Mouse (Mus musculus) heart, embryonic 15.5 days (tissue): ENCODE data around the gene Auh. TPM values are rescaled to one million over a fixed set of nuclear protein-coding genes. Genes with fewer than 3 reads are reported as not detected.

Source experiments
- ATAC-seq: fragments of 200-750 bp; cut with Nextera tagmentation; replicated peaks from 2 replicates; pipeline ENCODE4 v1.8.0; 2017; ENCODE audit warnings: low read depth, moderate TSS enrichment; ENCODE audit not compliant: insufficient number of reproducible peaks, insufficient read depth, low FRiP score
- H3K27ac ChIP-seq: fragments of 300-500 bp; sonication (generic); 2 replicates; pipeline ENCODE4 v1.5.1; 2015; ENCODE audit warnings: mild to moderate bottlenecking, inconsistent platforms
- H3K27me3 ChIP-seq: fragments of 300-500 bp; sonication (generic); 2 replicates; pipeline ENCODE4 v1.6.1; 2015; ENCODE audit warnings: inconsistent platforms
- H3K36me3 ChIP-seq: fragments of 300-500 bp; sonication (generic); 2 replicates; pipeline ENCODE4 v1.6.1; 2015; ENCODE audit warnings: mild to moderate bottlenecking, inconsistent platforms
- H3K4me1 ChIP-seq: fragments of 300-500 bp; sonication (generic); replicated peaks from 2 replicates; pipeline ENCODE4 v1.6.1; 2015; ENCODE audit warnings: inconsistent platforms
- H3K4me2 ChIP-seq: fragments of 300-500 bp; sonication (generic); 2 replicates; pipeline ENCODE4 v1.6.1; 2015; ENCODE audit warnings: inconsistent platforms, mild to moderate bottlenecking, moderate library complexity
- H3K4me3 ChIP-seq: fragments of 300-500 bp; sonication (generic); 2 replicates; pipeline ENCODE4 v1.5.1; 2015; ENCODE audit warnings: mild to moderate bottlenecking, inconsistent platforms
- H3K9ac ChIP-seq: fragments of 300-500 bp; sonication (generic); 2 replicates; pipeline ENCODE4 v1.6.1; 2015; ENCODE audit warnings: mild to moderate bottlenecking, inconsistent platforms
- H3K9me3 ChIP-seq: fragments of 300-500 bp; sonication (generic); replicated peaks from 2 replicates; pipeline ENCODE4 v1.6.1; 2016; ENCODE audit warnings: inconsistent platforms
- WGBS: fragments of 180-500 bp; shearing (Covaris S2); methylation state at CpG from one replicate; pipeline ENCODE4 v1.1.7; 2015; ENCODE audit warnings: mixed read lengths; 5-methylcytosine and 5-hydroxymethylcytosine counted together
- polyA plus RNA-seq: library from polyadenylated mRNA; unstranded; fragments of >200 nt; fragmentation: Nextera tagmentation; extraction: Ambion mirVana; gene quantifications from 2 replicates; pipeline ENCODE4 v1.2.1, GENCODE M21; 2015

Auh gene
- polyA plus RNA-seq, 1 experiment from 2014 or later: 53.8 TPM

GRCm38 (mm10) chr13:52851886-52852285 is 77.6 kb downstream of the Auh start:
- 78% methylated on average over 4 of the region's 4 CpGs for WGBS
- Histone ChIP-seq H3K4me2 (no peak overlapping the region), H3K27ac (no peak overlapping the region), H3K4me1 (peaks cover 15% of the 10 kb centered on the region), H3K9ac (no peak overlapping the region), H3K4me3 (no peak overlapping the region), H3K9me3 (no peaks in the 10 kb centered on the region), H3K36me3 (no peaks in the 10 kb centered on the region), H3K27me3 (no peaks in the 10 kb centered on the region)
- ATAC-seq: no peak

DNA sequence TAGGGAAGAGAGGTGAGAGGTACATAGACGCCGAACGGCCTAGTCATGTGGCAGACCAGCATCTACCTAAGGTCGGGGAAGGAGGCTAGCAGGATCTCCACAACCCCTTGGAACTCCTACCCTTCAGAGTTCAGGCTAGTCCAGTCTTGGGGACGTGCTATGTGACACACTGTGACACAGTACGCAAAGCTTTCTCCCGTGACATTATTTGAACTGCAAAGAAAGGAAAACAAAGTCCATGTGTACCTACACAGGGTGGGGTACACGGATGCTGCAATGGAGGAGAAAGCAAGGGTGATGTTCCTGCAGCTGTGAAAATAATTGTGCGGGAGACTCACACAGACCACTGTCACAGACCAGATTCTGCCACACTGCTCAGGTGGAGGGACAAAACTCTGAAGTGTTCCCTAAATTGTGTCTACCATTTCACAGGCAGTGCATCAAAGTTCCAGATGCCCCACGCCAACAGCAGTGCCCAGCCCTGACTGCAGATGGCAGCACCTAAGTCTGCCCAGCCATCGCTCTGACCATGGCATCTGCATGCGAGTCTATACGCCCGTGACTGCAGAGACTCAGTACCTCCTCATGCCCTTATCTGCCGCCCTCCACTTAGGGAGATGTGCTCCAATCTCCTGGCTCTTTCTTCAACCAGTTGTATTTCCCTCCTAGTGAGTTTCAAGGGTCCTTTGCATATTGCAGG is 79.3 kb downstream of the Auh start:
- Histone ChIP-seq H3K4me1 (peaks cover 15% of the 10 kb centered on the region), H3K27me3 (no peaks in the 10 kb centered on the region), H3K4me3 (no peak overlapping the region), H3K4me2 (no peak overlapping the region), H3K27ac (no peak overlapping the region), H3K36me3 (no peaks in the 10 kb centered on the region), H3K9ac (no peak overlapping the region), H3K9me3 (no peaks in the 10 kb centered on the region)
- WGBS: 86% methylated on average over 15 of the region's 15 CpGs
- no peak for ATAC-seq

DNA sequence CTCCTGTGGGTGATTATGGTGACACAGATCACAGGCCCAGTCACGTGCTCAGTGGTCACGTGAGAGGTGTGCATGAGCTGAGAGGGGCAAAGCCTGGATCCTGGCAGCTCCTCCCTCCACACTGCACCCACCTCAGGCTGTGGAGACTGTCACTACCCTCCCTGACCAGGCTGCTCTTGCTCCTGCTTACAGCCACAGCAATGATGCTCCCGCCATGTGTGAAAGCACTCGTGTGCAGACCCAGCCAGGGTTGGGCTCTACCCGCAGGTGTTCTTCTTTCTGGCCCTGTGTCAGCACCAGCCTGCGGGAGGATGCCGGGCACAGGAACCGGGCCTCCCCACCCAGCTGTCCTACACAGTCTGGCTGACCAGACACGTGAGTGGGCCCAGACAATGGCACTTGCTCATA is 80.1 kb downstream of the Auh start:
- Histone ChIP-seq H3K36me3 (no peaks in the 10 kb centered on the region), H3K4me2 (no peak overlapping the region), H3K4me1 (peaks cover 21% of the 10 kb centered on the region), H3K27ac (no peak overlapping the region), H3K27me3 (no peaks in the 10 kb centered on the region), H3K9me3 (no peaks in the 10 kb centered on the region), H3K4me3 (no peak overlapping the region), H3K9ac (no peak overlapping the region)
- ATAC-seq: no peak
- WGBS: 74% methylated on average over 9 of the region's 9 CpGs

GRCm38 (mm10) chr13:52847481-52847880 is 82.0 kb downstream of the Auh start:
- no peaks in the 10 kb centered on the region for H3K36me3 ChIP-seq
- 57% methylated on average over 8 of the region's 8 CpGs for WGBS
- no peak overlapping the region for H3K9ac ChIP-seq
- no peak overlapping the region for H3K27ac ChIP-seq
- no peaks in the 10 kb centered on the region for H3K9me3 ChIP-seq
- no peak for ATAC-seq
- no peak overlapping the region for H3K4me3 ChIP-seq
- no peak overlapping the region for H3K4me2 ChIP-seq
- H3K27me3 ChIP-seq: no peaks in the 10 kb centered on the region
- H3K4me1 ChIP-seq: peaks cover 28% of the 10 kb centered on the region

- Histone ChIP-seq H3K36me3 (no peaks in the 10 kb centered on the region), H3K4me1 (peaks cover 28% of the 10 kb centered on the region), H3K27me3 (no peaks in the 10 kb centered on the region), H3K4me2 (no peak overlapping the region), H3K9me3 (no peaks in the 10 kb centered on the region), H3K27ac (no peak overlapping the region), H3K9ac (no peak overlapping the region), H3K4me3 (no peak overlapping the region)
- 71% methylated on average over 17 of the region's 17 CpGs for WGBS
- no peak for ATAC-seq
These were observed 82.4 kb downstream of the Auh start for GRCm38 (mm10) chr13:52847071-52847470.

GRCm38 (mm10) chr13:52845618-52846017 is 83.9 kb downstream of the Auh start:
- no peak overlapping the region for H3K4me3 ChIP-seq
- H3K9me3 ChIP-seq: no peaks in the 10 kb centered on the region
- no peak for ATAC-seq
- H3K4me1 ChIP-seq: peaks cover 25% of the 10 kb centered on the region
- H3K27ac ChIP-seq: no peak overlapping the region
- WGBS: 94% methylated on average over 4 of the region's 4 CpGs
- H3K36me3 ChIP-seq: no peaks in the 10 kb centered on the region
- H3K4me2 ChIP-seq: no peak overlapping the region
- no peak overlapping the region for H3K9ac ChIP-seq
- H3K27me3 ChIP-seq: no peaks in the 10 kb centered on the region

- H3K4me2 ChIP-seq: no peak overlapping the region
- peaks cover 21% of the 10 kb centered on the region for H3K4me1 ChIP-seq
- no peaks in the 10 kb centered on the region for H3K27me3 ChIP-seq
- H3K4me3 ChIP-seq: no peak overlapping the region
- no peak for ATAC-seq
- H3K36me3 ChIP-seq: peaks cover 4% of the 10 kb centered on the region; the same call in 1 of the 2 replicates
- WGBS: 54% methylated on average over 10 of the region's 10 CpGs
- H3K9me3 ChIP-seq: no peaks in the 10 kb centered on the region
- H3K27ac ChIP-seq: no peak overlapping the region
- H3K9ac ChIP-seq: no peak overlapping the region
These were observed 85.8 kb downstream of the Auh start for GRCm38 (mm10) chr13:52843536-52844178.

GRCm38 (mm10) chr13:52836231-52836630 is 93.2 kb downstream of the Auh start:
- Histone ChIP-seq H3K4me2 (no peak overlapping the region), H3K27me3 (no peaks in the 10 kb centered on the region), H3K4me3 (no peak overlapping the region), H3K9ac (no peak overlapping the region), H3K4me1 (peaks cover 7% of the 10 kb centered on the region), H3K27ac (no peak overlapping the region), H3K9me3 (no peaks in the 10 kb centered on the region), H3K36me3 (peaks cover 13% of the 10 kb centered on the region; the same call in 1 of the 2 replicates)
- WGBS: 85% methylated on average over 8 of the region's 8 CpGs
- no peak for ATAC-seq

DNA sequence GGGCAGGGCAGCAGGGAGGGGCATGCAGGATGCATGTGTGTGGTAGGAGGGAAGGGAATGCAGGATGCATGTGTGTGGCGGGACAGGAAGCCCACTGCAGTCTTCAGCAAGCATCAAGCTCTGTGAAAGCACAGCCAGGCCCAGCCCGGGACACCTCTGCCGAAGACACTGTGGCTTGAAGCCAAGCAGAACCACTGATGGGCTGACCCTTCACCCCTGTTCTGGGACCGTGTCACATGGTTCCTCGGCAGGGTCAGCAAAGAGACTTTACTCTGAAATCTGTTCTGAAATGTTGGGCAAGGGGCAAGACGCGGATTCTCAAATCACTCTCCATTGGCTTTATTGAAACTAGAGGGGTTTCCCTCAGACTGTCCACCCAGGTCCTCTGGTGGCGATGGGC is 94.9 kb downstream of the Auh start:
- H3K4me1 ChIP-seq: peaks cover 10% of the 10 kb centered on the region
- no peaks in the 10 kb centered on the region for H3K27me3 ChIP-seq
- H3K36me3 ChIP-seq: peaks cover 9% of the 10 kb centered on the region; the same call in 1 of the 2 replicates
- no peak overlapping the region for H3K4me2 ChIP-seq
- no peak overlapping the region for H3K9ac ChIP-seq
- H3K9me3 ChIP-seq: no peaks in the 10 kb centered on the region
- ATAC-seq: no peak
- 77% methylated on average over 8 of the region's 8 CpGs for WGBS
- no peak overlapping the region for H3K4me3 ChIP-seq
- H3K27ac ChIP-seq: no peak overlapping the region

DNA sequence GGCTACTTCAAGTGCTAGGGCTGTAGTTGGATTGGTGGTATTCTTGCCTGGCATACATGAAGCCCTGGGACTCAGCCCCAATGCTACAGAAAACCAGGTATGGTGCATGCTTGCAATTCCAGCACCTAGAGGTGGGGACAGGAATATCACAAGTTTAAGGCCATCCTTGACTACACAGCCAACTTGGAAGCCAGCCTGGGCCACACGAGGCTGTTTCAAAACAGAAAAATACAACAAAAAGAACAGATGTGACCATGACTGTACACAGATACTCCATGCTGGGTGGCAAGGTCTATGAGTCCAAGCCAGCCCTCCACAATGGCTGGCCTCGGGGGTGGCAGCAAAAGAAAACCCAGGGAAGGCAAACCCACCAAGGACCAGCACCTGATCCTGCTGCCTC is 95.7 kb downstream of the Auh start:
- no peak overlapping the region for H3K9ac ChIP-seq
- 80% methylated on average over 2 of the region's 2 CpGs for WGBS
- H3K4me1 ChIP-seq: peaks cover 10% of the 10 kb centered on the region
- H3K27ac ChIP-seq: no peak overlapping the region
- H3K36me3 ChIP-seq: peaks cover 9% of the 10 kb centered on the region; the same call in 1 of the 2 replicates
- ATAC-seq: no peak
- no peak overlapping the region for H3K4me3 ChIP-seq
- H3K27me3 ChIP-seq: no peaks in the 10 kb centered on the region
- no peaks in the 10 kb centered on the region for H3K9me3 ChIP-seq
- H3K4me2 ChIP-seq: no peak overlapping the region

GRCm38 (mm10) chr13:52833220-52833619 is 96.3 kb downstream of the Auh start:
- Histone ChIP-seq H3K4me1 (peaks cover 15% of the 10 kb centered on the region), H3K36me3 (peaks cover 9% of the 10 kb centered on the region; the same call in 1 of the 2 replicates), H3K9ac (no peak overlapping the region), H3K4me2 (no peak overlapping the region), H3K27ac (no peak overlapping the region), H3K4me3 (no peak overlapping the region), H3K27me3 (no peaks in the 10 kb centered on the region), H3K9me3 (no peaks in the 10 kb centered on the region)
- no peak for ATAC-seq
- 77% methylated on average over 4 of the region's 4 CpGs for WGBS
